Mouse (Mus musculus) liver, embryonic 12.5 days (tissue): ENCODE data around the gene Vcpkmt. TPM values are rescaled to one million over a fixed set of nuclear protein-coding genes. Genes with fewer than 3 reads are reported as not detected.
A peak's percentile ranks its signal among the peaks of the same experiment; 100 is the strongest.

ENCODE experiments used
- ATAC-seq: fragments of 200-750 bp; cut with Nextera tagmentation; 2 replicates; pipeline ENCODE4 v1.8.0; 2017; ENCODE audit warnings: moderate number of reproducible peaks, mild to moderate bottlenecking, moderate library complexity
- H3K27ac ChIP-seq: fragments of 300-500 bp; sonication (generic); 2 replicates; pipeline ENCODE4 v1.5.1; 2016; ENCODE audit warnings: mild to moderate bottlenecking
- H3K27me3 ChIP-seq: fragments of 300-500 bp; sonication (generic); replicated peaks from 2 replicates; pipeline ENCODE4 v1.6.1; 2016; ENCODE audit warnings: mild to moderate bottlenecking, moderate library complexity
- H3K36me3 ChIP-seq: fragments of 300-500 bp; sonication (generic); 2 replicates; pipeline ENCODE4 v1.6.1; 2016; ENCODE audit warnings: mild to moderate bottlenecking, moderate library complexity
- H3K4me1 ChIP-seq: fragments of 300-500 bp; sonication (generic); 2 replicates; pipeline ENCODE4 v1.6.1; 2016
- H3K4me2 ChIP-seq: fragments of 300-500 bp; sonication (generic); 2 replicates; pipeline ENCODE4 v1.6.1; 2016; ENCODE audit warnings: mild to moderate bottlenecking, moderate library complexity
- H3K4me3 ChIP-seq: fragments of 300-500 bp; sonication (generic); 2 replicates; pipeline ENCODE4 v1.5.1; 2016; ENCODE audit warnings: mild to moderate bottlenecking, moderate library complexity
- H3K9ac ChIP-seq: fragments of 300-500 bp; sonication (generic); 2 replicates; pipeline ENCODE4 v1.6.1; 2016; ENCODE audit warnings: mild to moderate bottlenecking, moderate library complexity
- H3K9me3 ChIP-seq: fragments of 300-500 bp; sonication (generic); replicated peaks from 2 replicates; pipeline ENCODE4 v1.6.1; 2016; ENCODE audit warnings: mild to moderate bottlenecking, moderate library complexity
- WGBS: fragments of 180-500 bp; shearing (Covaris S2); methylation state at CpG from one replicate; pipeline ENCODE4 v1.1.7; 2016; ENCODE audit not compliant: insufficient replicate concordance; 5-methylcytosine and 5-hydroxymethylcytosine counted together
- microRNA-seq: library from miRNA; unstranded; fragments of <30 nt; microRNA quantifications from one replicate; pipeline ENCODE4, GENCODE M21; 2017
- polyA plus RNA-seq: library from polyadenylated mRNA; unstranded; fragments of >200 nt; fragmentation: Nextera tagmentation; extraction: Ambion mirVana; gene quantifications from 2 replicates; pipeline ENCODE4 v1.2.1, GENCODE M21; 2016

Vcpkmt gene
- polyA plus RNA-seq, 1 experiment from 2014 or later, result 20.3 TPM

DNA sequence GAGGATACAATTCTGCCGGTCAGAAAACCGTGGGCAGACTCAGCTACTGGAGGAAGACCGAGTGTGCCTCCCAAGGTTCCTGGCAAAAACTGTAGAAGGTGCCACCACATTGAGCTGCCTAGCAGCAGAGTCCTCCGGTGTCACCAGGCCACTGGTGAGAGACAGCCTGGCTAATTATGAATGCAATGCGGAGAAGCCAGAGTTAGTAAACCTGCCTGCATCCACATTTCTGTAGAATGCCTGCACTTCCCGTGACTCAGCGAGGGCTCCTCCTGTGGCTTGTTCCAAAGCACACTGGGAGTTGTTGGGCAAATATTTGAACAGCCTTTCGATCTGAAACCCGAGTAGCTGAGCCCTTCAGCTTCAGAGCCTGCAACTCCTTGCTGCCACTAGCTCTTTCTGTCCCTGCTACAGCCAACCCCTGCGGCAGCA lies 45.6 kb downstream of the Vcpkmt start:
- H3K4me2 ChIP-seq, result peak overlapping the region; percentile 67
- no peaks in the 10 kb centered on the region for H3K9me3 ChIP-seq
- no peaks in the 10 kb centered on the region for H3K36me3 ChIP-seq
- H3K9ac ChIP-seq, result peak overlapping the region; percentile 53
- peak; percentile 36; the same call in 1 of the 2 replicates for ATAC-seq
- H3K4me1 ChIP-seq, result peaks cover 48% of the 10 kb centered on the region
- H3K27ac ChIP-seq, result peak overlapping the region; percentile 77
- no peaks in the 10 kb centered on the region for H3K27me3 ChIP-seq
- peak overlapping the region; percentile 15 for H3K4me3 ChIP-seq
- 17% methylated on average over 10 of the region's 10 CpGs for WGBS

- 66% methylated on average over 10 of the region's 10 CpGs for WGBS
- Histone ChIP-seq H3K4me1 (peaks cover 43% of the 10 kb centered on the region), H3K4me3 (no peak overlapping the region), H3K36me3 (no peaks in the 10 kb centered on the region), H3K9ac (no peak overlapping the region), H3K27ac (peak overlapping the region; percentile 77), H3K27me3 (no peaks in the 10 kb centered on the region), H3K4me2 (peak overlapping the region; percentile 67), H3K9me3 (no peaks in the 10 kb centered on the region)
- ATAC-seq, result no peak
These were observed 46.1 kb downstream of the Vcpkmt start for GRCm38 (mm10) chr12:69536616-69537242.

DNA sequence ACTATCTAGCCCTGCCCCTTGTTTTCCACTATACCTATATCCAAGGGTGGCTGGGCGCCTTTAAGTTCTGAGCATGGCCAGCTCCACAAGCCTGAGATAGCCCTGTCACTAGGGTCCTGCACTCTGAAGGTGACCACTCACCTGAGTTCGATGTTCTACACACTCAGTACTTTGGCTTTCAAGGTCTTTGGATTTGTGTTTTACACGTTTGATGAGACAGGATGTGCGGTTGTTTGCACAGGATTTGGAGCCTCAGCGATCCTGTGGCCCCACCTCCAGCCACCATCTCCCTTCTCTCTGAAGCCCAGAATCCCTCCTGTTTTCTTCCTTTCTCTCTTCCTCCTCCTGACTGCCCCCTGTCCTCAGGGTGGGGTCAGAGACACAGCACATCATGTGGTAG lies 49.6 kb downstream of the Vcpkmt start:
- H3K4me2 ChIP-seq, result no peak overlapping the region
- 0 out of 2 replicates have a peak, but pooled peaks cover 3% of the 10 kb centered on the region for H3K27me3 ChIP-seq
- ATAC-seq, result no peak
- no peaks in the 10 kb centered on the region for H3K9me3 ChIP-seq
- H3K9ac ChIP-seq, result no peak overlapping the region
- H3K4me3 ChIP-seq, result no peak overlapping the region
- peaks cover 19% of the 10 kb centered on the region for H3K4me1 ChIP-seq
- no peak overlapping the region for H3K27ac ChIP-seq
- H3K36me3 ChIP-seq, result no peaks in the 10 kb centered on the region
- WGBS, result 65% methylated on average over 5 of the region's 5 CpGs

- no peak overlapping the region for H3K4me3 ChIP-seq
- no peak overlapping the region for H3K27ac ChIP-seq
- H3K9ac ChIP-seq, result no peak overlapping the region
- no peaks in the 10 kb centered on the region for H3K9me3 ChIP-seq
- no peak for ATAC-seq
- no peak overlapping the region for H3K4me2 ChIP-seq
- 0 out of 2 replicates have a peak, but pooled peaks cover 3% of the 10 kb centered on the region for H3K27me3 ChIP-seq
- H3K4me1 ChIP-seq, result peaks cover 12% of the 10 kb centered on the region
- no peaks in the 10 kb centered on the region for H3K36me3 ChIP-seq
- WGBS, result 55% methylated on average over 3 of the region's 3 CpGs
These were observed 50.3 kb downstream of the Vcpkmt start for GRCm38 (mm10) chr12:69532530-69532929.

DNA sequence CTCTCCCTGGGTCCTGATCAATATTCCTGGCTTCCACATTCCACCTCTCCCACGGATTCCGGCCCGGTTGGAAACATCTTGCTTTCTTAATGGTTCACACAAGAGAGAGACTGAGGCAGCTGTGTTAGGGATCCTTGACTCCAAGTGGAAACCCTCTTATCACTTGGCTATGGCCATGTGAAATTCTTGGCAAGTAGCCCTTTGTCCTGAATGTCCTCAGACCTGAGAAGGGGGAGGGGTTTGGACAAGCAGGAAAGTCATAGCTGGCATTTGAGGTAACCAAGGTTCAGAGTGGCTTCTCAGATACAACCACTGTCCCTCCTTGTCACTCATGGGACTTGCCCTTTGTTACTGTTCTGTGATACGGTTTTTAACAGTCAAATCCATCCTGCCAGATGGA lies 50.7 kb downstream of the Vcpkmt start:
- H3K9me3 ChIP-seq, result no peaks in the 10 kb centered on the region
- H3K4me1 ChIP-seq, result peaks cover 8% of the 10 kb centered on the region; the same call in 1 of the 2 replicates
- no peak overlapping the region for H3K9ac ChIP-seq
- no peak overlapping the region for H3K27ac ChIP-seq
- no peaks in the 10 kb centered on the region for H3K36me3 ChIP-seq
- no peak overlapping the region for H3K4me2 ChIP-seq
- H3K4me3 ChIP-seq, result no peak overlapping the region
- no peak for ATAC-seq
- WGBS, result 76% methylated on average over 4 of the region's 4 CpGs
- H3K27me3 ChIP-seq, result 0 out of 2 replicates have a peak, but pooled peaks cover 3% of the 10 kb centered on the region

DNA sequence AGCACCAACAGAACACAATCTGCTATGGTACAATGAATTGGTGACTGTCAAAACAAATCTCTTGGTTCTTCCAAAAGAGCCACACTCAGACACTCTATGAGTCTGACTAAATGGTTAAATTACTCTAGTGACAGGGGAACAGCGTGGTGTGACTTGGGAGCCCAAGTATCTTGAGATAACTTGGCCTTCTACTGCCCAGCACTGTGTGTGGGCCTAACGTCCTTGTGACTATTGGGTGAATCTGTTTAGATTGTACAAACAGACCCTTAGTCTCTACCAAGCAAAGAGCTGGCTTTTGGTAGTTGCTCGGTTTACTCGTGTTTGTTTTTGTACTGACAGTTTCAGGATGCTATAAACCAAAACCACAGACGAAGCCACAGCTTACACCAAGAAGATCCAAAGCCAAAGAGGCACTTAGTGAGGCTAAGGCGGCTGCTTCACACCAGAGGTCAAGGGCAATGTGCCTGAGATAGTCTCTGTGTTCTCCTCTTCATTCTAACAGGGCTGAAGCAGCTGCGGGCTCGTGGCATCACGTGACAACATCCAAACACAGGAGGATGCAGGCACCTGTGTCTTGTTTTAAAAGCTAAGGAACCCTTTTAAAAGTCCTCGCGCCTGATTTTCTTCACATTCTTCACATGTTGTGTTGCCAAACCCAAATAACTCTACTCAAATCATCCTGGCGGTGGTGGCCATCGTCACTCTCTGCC lies 53.0 kb downstream of the Vcpkmt start:
- no peak overlapping the region for H3K4me2 ChIP-seq
- no peaks in the 10 kb centered on the region for H3K36me3 ChIP-seq
- H3K27me3 ChIP-seq, result 0 out of 2 replicates have a peak, but pooled peaks cover 3% of the 10 kb centered on the region
- ATAC-seq, result no peak
- H3K4me1 ChIP-seq, result peaks cover 8% of the 10 kb centered on the region; the same call in 1 of the 2 replicates
- no peak overlapping the region for H3K4me3 ChIP-seq
- H3K27ac ChIP-seq, result no peak overlapping the region
- no peaks in the 10 kb centered on the region for H3K9me3 ChIP-seq
- H3K9ac ChIP-seq, result no peak overlapping the region
- 64% methylated on average over 13 of the region's 13 CpGs for WGBS

DNA sequence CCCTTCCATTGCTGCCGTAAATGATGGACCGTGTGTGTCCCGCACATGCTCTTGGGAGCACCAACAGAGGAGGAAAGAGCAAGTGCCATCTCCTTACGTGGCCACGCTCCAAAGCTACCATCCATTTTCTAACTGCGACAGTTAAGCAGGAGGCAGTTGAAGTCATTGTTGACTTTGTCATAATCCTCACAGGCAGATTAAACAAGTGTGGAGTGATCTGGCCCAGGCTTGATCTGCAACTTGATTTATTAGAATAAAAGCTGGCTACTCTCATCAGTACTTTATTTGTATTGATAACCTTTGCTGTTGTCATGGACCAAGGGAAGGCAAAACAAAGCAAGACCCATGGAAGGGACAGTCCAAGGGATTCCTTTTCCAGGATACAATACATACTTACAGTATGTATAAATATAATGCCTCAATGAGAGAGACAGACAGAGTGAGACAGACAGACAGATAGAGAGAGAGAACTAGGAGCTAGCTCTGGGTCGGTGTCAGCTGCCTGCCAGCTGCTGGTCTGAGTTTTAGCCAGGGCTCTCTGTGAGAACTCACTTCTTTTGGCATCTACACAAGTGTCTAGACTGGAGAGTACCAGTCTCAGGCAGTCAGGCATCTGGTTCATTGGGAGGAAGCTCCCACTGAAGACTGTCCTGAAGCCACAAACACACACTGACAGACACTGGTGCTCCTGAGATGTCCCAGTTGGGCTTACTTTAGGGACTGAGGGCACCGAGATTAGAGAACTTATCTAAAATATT lies 54.4 kb downstream of the Vcpkmt start:
- ATAC-seq, result no peak
- Histone ChIP-seq H3K36me3 (no peaks in the 10 kb centered on the region), H3K27me3 (0 out of 2 replicates have a peak, but pooled peaks cover 3% of the 10 kb centered on the region), H3K9me3 (no peaks in the 10 kb centered on the region), H3K9ac (no peak overlapping the region), H3K4me1 (peaks cover 11% of the 10 kb centered on the region; the same call in 1 of the 2 replicates), H3K4me2 (no peak overlapping the region), H3K27ac (no peak overlapping the region), H3K4me3 (no peak overlapping the region)
- WGBS, result 78% methylated on average over 8 of the region's 8 CpGs

Small RNAs within 50 kb of the gene (microRNA-seq; reads per million reads assigned to microRNA genes)
- not detected for gene Gm23018

Other genes starting within 250 kb of the Vcpkmt start
- gene Nemf, start 225.9 kb downstream of the Vcpkmt start, polyA plus RNA-seq, result 56.5 and 57.3 TPM in 2 replicates
- 81.1 and 83.3 TPM in 2 replicates for gene Arf6, start 210.9 kb downstream of the Vcpkmt start, polyA plus RNA-seq
- gene Gm9887, start 210.6 kb downstream of the Vcpkmt start, polyA plus RNA-seq, result 2.1 and 2.3 TPM in 2 replicates
- 4.9 and 5.2 TPM in 2 replicates for gene Sos2, start 98.8 kb upstream of the Vcpkmt start, polyA plus RNA-seq
- 19.8 and 20.6 TPM in 2 replicates for gene L2hgdh, start 141.8 kb upstream of the Vcpkmt start, polyA plus RNA-seq
- 20.7 and 23.8 TPM in 2 replicates for gene Atp5s, start 141.9 kb upstream of the Vcpkmt start, polyA plus RNA-seq
- gene Cdkl1, start 208.2 kb upstream of the Vcpkmt start, polyA plus RNA-seq, result 0.67 and 0.74 TPM in 2 replicates